Comparison of ENCODE assay signal across 8 mouse cellular contexts in genomic region chr6:48860130-48860815, GRCm38 (mm10). TPM values are rescaled to one million over a fixed set of nuclear protein-coding genes. Genes with fewer than 3 reads are reported as not detected.
DNase-seq lines count a peak whose midpoint lies in the region; TF ChIP-seq lines count a peak whose summit lies in the region.
"Had no signal": no experiment of that assay in that cellular context is flagged by ENCODE, and none has a peak within 500 bp of the region (broad histone marks: within the 10 kb centered on the region; RNA-seq: fewer than 3 reads in every experiment).

No protein-coding gene starts in this region.

- peak; percentile 57 for TF ChIP-seq RAD21 in MEL (IDR thresholded peaks at IDR 0.05; ENCODE audit: low read depth, low read length)

- TF ChIP-seq POLR2A in MEL (IDR thresholded peaks at IDR 0.05; ENCODE audit: control insufficient read depth in 1 of 2, insufficient read depth in 1 of 2, low read depth in 1 of 2, low read length in 2 of 2, poor library complexity in 1 of 2): no peak

- no peak for TF ChIP-seq EP300 in MEL (IDR thresholded peaks at IDR 0.05; ENCODE audit: low read depth in 1 of 2, low read length in 2 of 2)

- no peak overlapping the region for H3K27ac ChIP-seq in MEL (ENCODE audit: control insufficient read depth, low read depth, low read length)

- H3K9me3 ChIP-seq in MEL (replicated peaks; ENCODE audit: insufficient read depth, low read length): no peaks in the 10 kb centered on the region

- no peaks in the 10 kb centered on the region for H3K27me3 ChIP-seq in MEL (ENCODE audit: control insufficient read depth in 1 of 2, insufficient read depth in 2 of 2, low read length in 2 of 2)

- peak; percentile 54 to 79 (median 70) for TF ChIP-seq CTCF in MEL (IDR thresholded peaks at IDR 0.05 in 2 of 3, conservative IDR thresholded peaks at IDR 0.05 in 1 of 3; ENCODE audit: control insufficient read depth in 1 of 3, insufficient read depth in 1 of 3, low read depth in 2 of 3, low read length in 3 of 3, poor library complexity in 1 of 3, severe bottlenecking in 1 of 3)

- H3K9ac ChIP-seq in MEL (ENCODE audit: control insufficient read depth, low read depth, low read length, poor library complexity, severe bottlenecking): no peak overlapping the region

- peaks cover 0 to 3% of the 10 kb centered on the region in 2 experiments; a peak in 2 of 4 replicates for H3K36me3 ChIP-seq in MEL (ENCODE audit: control insufficient read depth in 1 of 2, insufficient read depth in 2 of 2, low read length in 2 of 2)

- peak; percentile 81 for DNase-seq in MEL (ENCODE audit: low read depth, low spot score)
- peak; percentile 76 for DNase-seq in adrenal gland, postnatal 25 days
- DNase-seq in forelimb bud, embryonic 11.5 days (ENCODE audit: low read depth, low spot score): peak; percentile 65
- DNase-seq in induced T-regulatory cell, adult 2 months (ENCODE audit: low read depth): peak; percentile 74
- DNase-seq in left cerebral cortex, postnatal 4 days: peak; percentile 81
- peak; percentile 71 for DNase-seq in mesoderm, embryonic 11.5 days (ENCODE audit: low read depth, low spot score)
- peak; percentile 27 to 34 for DNase-seq in spleen, postnatal 36 days (ENCODE audit: low spot score in 2 of 2)

- H3K79me2 ChIP-seq in MEL (ENCODE audit: control insufficient read depth, insufficient read depth, low read length, poor library complexity): no peaks in the 10 kb centered on the region

- H3K4me1 ChIP-seq in MEL (ENCODE audit: control insufficient read depth in 1 of 2, insufficient read depth in 2 of 2, low read length in 2 of 2): peaks cover 0 to 8% of the 10 kb centered on the region in 2 experiments; a peak in 1 of 4 replicates

- intact Hi-C loops in left cerebral cortex, postnatal 4 days (cut with DNase I): loop anchor here (10.0 kb wide), 1 partner anchor 95 kb away; no protein-coding TSS in a partner anchor

- H3K4me3 ChIP-seq in MEL (ENCODE audit: control insufficient read depth in 1 of 2, insufficient read depth in 1 of 2, low read depth in 2 of 2, low read length in 2 of 2): no peak overlapping the region

TF ChIP-seq in MEL, 35 proteins besides CTCF, POLR2A, EP300 and RAD21:
- no peak for TF ChIP-seq KAT2A (conservative IDR thresholded peaks at IDR 0.05; ENCODE audit: low read depth, low read length)
- TF ChIP-seq TCF12 (IDR thresholded peaks at IDR 0.05; ENCODE audit: low read depth, low read length): no peak
- TF ChIP-seq E2F4 (IDR thresholded peaks at IDR 0.05; ENCODE audit: borderline replicate concordance, low read depth, low read length): no peak
- no peak for TF ChIP-seq TBP (IDR thresholded peaks at IDR 0.05; ENCODE audit: low read depth, low read length)
- no peak for TF ChIP-seq NELFE (IDR thresholded peaks at IDR 0.05; ENCODE audit: low read depth, low read length)
- no peak for TF ChIP-seq ELF1 (IDR thresholded peaks at IDR 0.05; ENCODE audit: low read depth, low read length)
- no peak for TF ChIP-seq JUND (IDR thresholded peaks at IDR 0.05; ENCODE audit: low read depth, low read length)
- TF ChIP-seq MAZ (IDR thresholded peaks at IDR 0.05; ENCODE audit: low read depth, low read length): 0 out of 2 replicates have a peak, but pooled peaks have one; percentile 44
- TF ChIP-seq RCOR1 (IDR thresholded peaks at IDR 0.05; ENCODE audit: low read depth, low read length): no peak
- no peak for TF ChIP-seq CHD1 (IDR thresholded peaks at IDR 0.05; ENCODE audit: low read depth, low read length)
- peak; percentile 17 for TF ChIP-seq ZC3H11A (IDR thresholded peaks at IDR 0.05; ENCODE audit: low read depth, low read length)
- TF ChIP-seq USF1 (IDR thresholded peaks at IDR 0.05; ENCODE audit: low read depth, low read length): peak; percentile 46; the same call in 1 of the 2 replicates
- peak; percentile 54; the same call in 1 of the 2 replicates for TF ChIP-seq ZKSCAN1 (IDR thresholded peaks at IDR 0.05; ENCODE audit: low read depth, low read length)
- TF ChIP-seq SMC3 (IDR thresholded peaks at IDR 0.05; ENCODE audit: low read depth, low read length): peak; percentile 67
- TF ChIP-seq MAX (IDR thresholded peaks at IDR 0.05; ENCODE audit: low read length): peak; percentile 61; the same call in 1 of the 2 replicates
- TF ChIP-seq POLR2AphosphoS2 (IDR thresholded peaks at IDR 0.05; ENCODE audit: low read length): no peak

RNA-seq across cellular contexts. Expression of gene Aoc1, which starts 12.4 kb away (rescaled TPM):
- total RNA-seq in MEL (2012; rRNA removed): not detected in 2 replicates
- not detected for polyA plus RNA-seq in MEL (2012; ENCODE audit: insufficient read depth in 1 of 2, insufficient read length in 2 of 2, low read depth in 1 of 2, low replicate concordance in 2 of 2, missing spikeins in 1 of 2)
- total RNA-seq in adrenal gland, postnatal 25 days (2021): not detected in 2 replicates
- not detected for total RNA-seq in left cerebral cortex, postnatal 4 days (2021)
- total RNA-seq: layer of hippocampus, postnatal 25 days had no signal

RNA-seq across cellular contexts. Expression of gene Tmem176b, which starts 19.0 kb away (rescaled TPM):
- total RNA-seq in MEL (2012; rRNA removed): 22.2 and 23.0 TPM in 2 replicates
- 10 to 100 TPM in 1 of 2 experiments, not detected in 1; 77.0 TPM for polyA plus RNA-seq in MEL (2012; ENCODE audit: insufficient read depth in 1 of 2, insufficient read length in 2 of 2, low read depth in 1 of 2, low replicate concordance in 2 of 2, missing spikeins in 1 of 2)
- total RNA-seq in adrenal gland, postnatal 25 days (2021): 498 and 582 TPM in 2 replicates
- total RNA-seq in left cerebral cortex, postnatal 4 days (2021): 10 to 100 TPM; 25.8 to 32.2 TPM

RNA-seq across cellular contexts. Expression of gene Tmem176a, which starts 19.6 kb away (rescaled TPM):
- 3.9 TPM in 2 replicates for total RNA-seq in MEL (2012; rRNA removed)
- 10 to 100 TPM in 1 of 2 experiments, not detected in 1; 18.5 TPM for polyA plus RNA-seq in MEL (2012; ENCODE audit: insufficient read depth in 1 of 2, insufficient read length in 2 of 2, low read depth in 1 of 2, low replicate concordance in 2 of 2, missing spikeins in 1 of 2)
- total RNA-seq in adrenal gland, postnatal 25 days (2021): 210 and 286 TPM in 2 replicates
- 10 to 100 TPM in 1 of 2 experiments, 1 to 10 TPM in 1; 8.8 to 10.4 TPM for total RNA-seq in left cerebral cortex, postnatal 4 days (2021)

Comparison
In these comparisons a context has a peak if more than half of its experiments do, and no peak if none do; other contexts are left out.
1. DNase-seq: peak in every context shown above with its lines; median percentile 81 in MEL; 81 in left cerebral cortex, postnatal 4 days; 76 in adrenal gland, postnatal 25 days; 74 in induced T-regulatory cell, adult 2 months; 71 in mesoderm, embryonic 11.5 days; 65 in forelimb bud, embryonic 11.5 days; 30 in spleen, postnatal 36 days.
2. RNA of gene Tmem176b, which starts 19.0 kb away (total RNA-seq): 498 to 582 TPM in adrenal gland, postnatal 25 days; 25.8 to 32.2 TPM in left cerebral cortex, postnatal 4 days and 22.2 to 23.0 TPM in MEL; every median in the first group is over 10 times any median in the second.
3. RNA of gene Tmem176a, which starts 19.6 kb away (total RNA-seq): 210 to 286 TPM in adrenal gland, postnatal 25 days; 8.8 to 10.4 TPM in left cerebral cortex, postnatal 4 days and 3.9 TPM in MEL; every median in the first group is over 10 times any median in the second.